Mouse (Mus musculus) CH12.LX (cell line): ENCODE measurements around the gene Mpig6b. TPM values are rescaled to one million over a fixed set of nuclear protein-coding genes. Genes with fewer than 3 reads are reported as not detected.

Source experiments
- DNase-seq: peaks from one replicate; pipeline ENCODE4 v3.0.0-alpha.2; 2013; ENCODE audit errors: extremely low read depth
- H3K27ac ChIP-seq: 2 replicates; pipeline ENCODE4 v1.5.1; 2012; ENCODE audit warnings: low read depth, mild to moderate bottlenecking, control low read depth, moderate library complexity; ENCODE audit not compliant: insufficient read depth
- H3K27me3 ChIP-seq: replicated peaks from 2 replicates; pipeline ENCODE3; 2012; ENCODE audit warnings: inconsistent platforms
- H3K36me3 ChIP-seq, 2 experiments: replicated peaks in 1 of 2; 2 replicates each; pipeline versions ENCODE3 to v1.6.1; 2012; ENCODE audit warnings: inconsistent platforms in 1 of 2, low read length in 1 of 2, mild to moderate bottlenecking in 1 of 2, mixed read lengths in 1 of 2, moderate library complexity in 1 of 2; ENCODE audit not compliant: control insufficient read depth in 1 of 2, insufficient read depth in 1 of 2
- H3K4me1 ChIP-seq, 2 experiments: 2 replicates each; pipeline ENCODE4 v1.6.1; 2012; ENCODE audit warnings: inconsistent platforms in 1 of 2, moderate library complexity in 1 of 2; ENCODE audit not compliant: insufficient read depth in 2 of 2, control insufficient read depth in 1 of 2
- H3K4me2 ChIP-seq: 2 replicates; pipeline ENCODE4 v1.6.1; 2012; ENCODE audit warnings: low read depth, mild to moderate bottlenecking, control low read depth; ENCODE audit not compliant: poor library complexity, insufficient read depth, severe bottlenecking
- H3K4me3 ChIP-seq, 3 experiments: fragments of 150-350 bp in 1 of 3; sonication (generic) in 1 of 3; replicated peaks in 1 of 3; 2 replicates each; pipeline versions ENCODE3 to v1.5.1; 2011 to 2012; ENCODE audit warnings: low read depth in 2 of 3, low read length in 2 of 3, mild to moderate bottlenecking in 2 of 3, moderate library complexity in 2 of 3, control low read depth in 1 of 3, improper control_type of control experiment in 1 of 3, inconsistent platforms in 1 of 3, mixed read lengths in 1 of 3; ENCODE audit not compliant: poor library complexity in 1 of 3
- H3K79me2 ChIP-seq: replicated peaks from 2 replicates; pipeline ENCODE4 v1.6.1; 2012; ENCODE audit warnings: mild to moderate bottlenecking, moderate library complexity; ENCODE audit not compliant: control insufficient read depth, poor library complexity, insufficient read depth, severe bottlenecking; ENCODE audit errors: extremely low read depth
- H3K9ac ChIP-seq: 2 replicates; pipeline ENCODE4 v1.6.1; 2012; ENCODE audit warnings: low read depth, mild to moderate bottlenecking, control low read depth, moderate library complexity; ENCODE audit not compliant: insufficient read depth
- H3K9me3 ChIP-seq: replicated peaks from 2 replicates; pipeline ENCODE3; 2012; ENCODE audit warnings: low read length, inconsistent platforms, mixed read lengths
- BHLHE40 ChIP-seq: IDR thresholded peaks from 2 replicates; pipeline ENCODE4 v1.6.1; 2011; ENCODE audit warnings: mild to moderate bottlenecking, low read depth, low read length, improper control_type of control experiment
- CHD1 ChIP-seq: IDR thresholded peaks from 2 replicates; pipeline ENCODE4 v1.6.1; 2012; ENCODE audit warnings: low read depth, low read length, improper control_type of control experiment, inconsistent platforms
- CHD2 ChIP-seq: IDR thresholded peaks from 2 replicates; pipeline ENCODE4 v1.6.1; 2011; ENCODE audit warnings: low read length, improper control_type of control experiment
- CTCF ChIP-seq, 2 experiments: IDR thresholded peaks in 1 of 2; conservative IDR thresholded peaks in 1 of 2; 2 replicates each; pipeline ENCODE4 v1.5.1; 2011 to 2012; ENCODE audit warnings: low read depth in 2 of 2, low read length in 2 of 2, improper control_type of control experiment in 1 of 2, inconsistent platforms in 1 of 2, mild to moderate bottlenecking in 1 of 2, moderate library complexity in 1 of 2
- E2F4 ChIP-seq: IDR thresholded peaks from 2 replicates; pipeline ENCODE4 v1.6.1; 2011; ENCODE audit warnings: low read depth, low read length, improper control_type of control experiment; ENCODE audit not compliant: insufficient replicate concordance
- EP300 ChIP-seq: IDR thresholded peaks from 2 replicates; pipeline ENCODE4 v1.6.1; 2011; ENCODE audit warnings: low read length, improper control_type of control experiment
- ETS1 ChIP-seq: conservative IDR thresholded peaks from 2 replicates; pipeline ENCODE4 v1.6.1; 2012; ENCODE audit warnings: low read depth, mild to moderate bottlenecking, inconsistent platforms, low read length, improper control_type of control experiment, moderate library complexity
- GABPA ChIP-seq: IDR thresholded peaks from 2 replicates; pipeline ENCODE4 v1.6.1; 2012; ENCODE audit warnings: low read depth, low read length, improper control_type of control experiment, inconsistent platforms; ENCODE audit not compliant: insufficient replicate concordance
- HCFC1 ChIP-seq: IDR thresholded peaks from 2 replicates; pipeline ENCODE4 v1.6.1; 2012; ENCODE audit warnings: low read depth, mild to moderate bottlenecking, inconsistent platforms, low read length, improper control_type of control experiment
- JUND ChIP-seq: conservative IDR thresholded peaks from 2 replicates; pipeline ENCODE4 v1.6.1; 2011; ENCODE audit warnings: low read depth, low read length, improper control_type of control experiment
- KAT2A ChIP-seq: IDR thresholded peaks from 2 replicates; pipeline ENCODE4 v1.6.1; 2012; ENCODE audit warnings: low read length, improper control_type of control experiment, inconsistent platforms; ENCODE audit not compliant: insufficient replicate concordance
- MAFK ChIP-seq: IDR thresholded peaks from 2 replicates; pipeline ENCODE4 v1.6.1; 2011; ENCODE audit warnings: low read length, improper control_type of control experiment; ENCODE audit not compliant: insufficient replicate concordance
- MAX ChIP-seq: IDR thresholded peaks from 2 replicates; pipeline ENCODE4 v1.6.1; 2011; ENCODE audit warnings: low read length, improper control_type of control experiment
- MXI1 ChIP-seq: IDR thresholded peaks from 2 replicates; pipeline ENCODE4 v1.6.1; 2011; ENCODE audit warnings: mild to moderate bottlenecking, low read depth, low read length, improper control_type of control experiment
- NRF1 ChIP-seq: IDR thresholded peaks from 2 replicates; pipeline ENCODE4 v1.6.1; 2014; ENCODE audit warnings: low read depth, mild to moderate bottlenecking, inconsistent platforms, low read length, improper control_type of control experiment, moderate library complexity
- POLR2A ChIP-seq: IDR thresholded peaks from 2 replicates; pipeline ENCODE4 v1.6.1; 2011; ENCODE audit warnings: low read depth, mild to moderate bottlenecking, improper control_type of control experiment, low read length
- RAD21 ChIP-seq: IDR thresholded peaks from 2 replicates; pipeline ENCODE4 v1.6.1; 2011; ENCODE audit warnings: low read depth, mild to moderate bottlenecking, low read length, improper control_type of control experiment, moderate library complexity
- SIN3A ChIP-seq: IDR thresholded peaks from 2 replicates; pipeline ENCODE4 v1.6.1; 2012; ENCODE audit warnings: low read length, improper control_type of control experiment, inconsistent platforms
- SMC3 ChIP-seq: IDR thresholded peaks from 2 replicates; pipeline ENCODE4 v1.6.1; 2011; ENCODE audit warnings: low read depth, low read length, improper control_type of control experiment
- TBP ChIP-seq: conservative IDR thresholded peaks from 2 replicates; pipeline ENCODE4 v1.6.1; 2011; ENCODE audit warnings: low read depth, low read length, improper control_type of control experiment
- TCF12 ChIP-seq: IDR thresholded peaks from 2 replicates; pipeline ENCODE4 v1.6.1; 2014; ENCODE audit warnings: low read depth, mild to moderate bottlenecking, inconsistent platforms, low read length, improper control_type of control experiment
- UBTF ChIP-seq: IDR thresholded peaks from 2 replicates; pipeline ENCODE4 v1.6.1; 2012; ENCODE audit warnings: low read depth, mild to moderate bottlenecking, inconsistent platforms, low read length, improper control_type of control experiment, moderate library complexity
- USF1 ChIP-seq: IDR thresholded peaks from 2 replicates; pipeline ENCODE4 v1.6.1; 2014; ENCODE audit warnings: low read depth, mild to moderate bottlenecking, inconsistent platforms, low read length, improper control_type of control experiment
- ZKSCAN1 ChIP-seq: IDR thresholded peaks from 2 replicates; pipeline ENCODE4 v1.6.1; 2012; ENCODE audit warnings: low read depth, inconsistent platforms, low read length, improper control_type of control experiment, borderline replicate concordance
- ZNF384 ChIP-seq: IDR thresholded peaks from 2 replicates; pipeline ENCODE4 v1.6.1; 2012; ENCODE audit warnings: low read depth, low read length, improper control_type of control experiment, inconsistent platforms
- dilution Hi-C: fragments of 300-500 bp; cut with MboI; formaldehyde crosslinking; loops from 2 replicates; pipeline ENCODE4 v1.14.3; 2020; ENCODE audit warnings: low sequenced_read_pairs; ENCODE audit not compliant: extremely low pct_unique_long_range_greater_than_20kb, extremely low pct_ligation_motif_present
- in situ Hi-C: fragments of 300-500 bp; cut with MboI; formaldehyde crosslinking; loops from 3 replicates; pipeline ENCODE4 v1.14.3; 2019; ENCODE audit warnings: low sequenced_read_pairs, low pct_ligation_motif_present, low pct_unique_long_range_greater_than_20kb, mixed read lengths
- polyA plus RNA-seq: library from polyadenylated mRNA; unstranded; fragments of >175 nt; gene quantifications from 2 replicates; pipeline ENCODE4 v1.2.1, GENCODE M21; 2012; ENCODE audit warnings: low read depth; ENCODE audit not compliant: insufficient read length
- total RNA-seq, 2 experiments: library from RNA; depleted of rRNA; stranded (reverse); fragments of 300-350 nt in 1 of 2; fragments of >200 nt in 1 of 2; gene quantifications; 2 replicates each; pipeline ENCODE4 v1.2.3; 2012 to 2014

The Mpig6b gene
- total and polyA plus RNA-seq, 3 experiments = 0.10 TPM; not detected in 2

- Histone ChIP-seq H3K27me3 (no peaks in the 10 kb centered on the region), H3K9ac (no peak overlapping the region), H3K4me3 (no peak overlapping the region), H3K36me3 (peaks cover 58 to 93% of the 10 kb centered on the region in 2 experiments), H3K79me2 (no peaks in the 10 kb centered on the region), H3K27ac (no peak overlapping the region), H3K4me1 (peaks cover 0 to 4% of the 10 kb centered on the region in 2 experiments; a peak in 1 of 4 replicates), H3K4me2 (no peak overlapping the region)
- DNase-seq = no peak
- in situ Hi-C loops = no loop called here
- no peak for TF ChIP-seq TCF12
- TF ChIP-seq HCFC1 = no peak
- no peak for TF ChIP-seq BHLHE40
- TF ChIP-seq KAT2A = no peak
- no peak for TF ChIP-seq ZNF384
- TF ChIP-seq USF1 = no peak
- TF ChIP-seq ZKSCAN1 = no peak
- TF ChIP-seq CHD1 = no peak
- TF ChIP-seq MAX = no peak
- no peak for TF ChIP-seq GABPA
- TF ChIP-seq SIN3A = no peak
- no peak for TF ChIP-seq POLR2A
- TF ChIP-seq TBP = no peak
- TF ChIP-seq UBTF = no peak
- no peak for TF ChIP-seq JUND
- TF ChIP-seq MXI1 = no peak
- TF ChIP-seq SMC3 = no peak
- TF ChIP-seq EP300 = no peak
- no peak for TF ChIP-seq NRF1
- TF ChIP-seq RAD21 = no peak
- TF ChIP-seq, all 38 proteins: peak for 0
- H3K9me3 ChIP-seq = no peaks in the 10 kb centered on the region
- dilution Hi-C loops = no loop called here
These were observed 34.3 kb upstream of the Mpig6b start for GRCm38 (mm10) chr17:35100196-35100765.

GRCm38 (mm10) chr17:35097164-35097655 is 31.2 kb upstream of the Mpig6b start:
- no peak overlapping the region for H3K9ac ChIP-seq
- H3K27ac ChIP-seq = no peak overlapping the region
- TF ChIP-seq CHD2 = no peak
- TF ChIP-seq CTCF (conservative IDR thresholded peaks at IDR 0.05 in 1 of 2, IDR thresholded peaks at IDR 0.05 in 1 of 2; ENCODE audit: low read depth in 2 of 2, low read length in 2 of 2) = no peak
- TF ChIP-seq ETS1 = no peak
- no peak for TF ChIP-seq UBTF
- TF ChIP-seq TBP = no peak
- TF ChIP-seq MAFK = no peak
- no peak for TF ChIP-seq E2F4
- TF ChIP-seq HCFC1 = no peak
- peaks cover 59 to 91% of the 10 kb centered on the region in 2 experiments for H3K36me3 ChIP-seq
- no peak for DNase-seq
- H3K4me3 ChIP-seq = no peak overlapping the region
- in situ Hi-C loops = no loop called here
- no peak overlapping the region for H3K4me2 ChIP-seq
- peaks cover 0 to 10% of the 10 kb centered on the region in 2 experiments; a peak in 2 of 4 replicates for H3K4me1 ChIP-seq
- H3K79me2 ChIP-seq = no peaks in the 10 kb centered on the region
- H3K9me3 ChIP-seq = no peaks in the 10 kb centered on the region
- H3K27me3 ChIP-seq = no peaks in the 10 kb centered on the region
- dilution Hi-C loops = no loop called here
